Mouse (Mus musculus): ENCODE data around the gene Zfand4. TPM values are rescaled to one million over a fixed set of nuclear protein-coding genes. Genes with fewer than 3 reads are reported as not detected.
A peak's percentile ranks its signal among the peaks of the same experiment; 100 is the strongest.

Gene Zfand4
- polyA plus RNA-seq, 1 experiment: 0.05 TPM

GRCm38 (mm10) chr6:116262824-116263223 is 1.2 kb upstream of the Zfand4 start:
- no peak overlapping the region for H3K4me3 ChIP-seq (replicated peaks)
- peaks cover 15% of the 10 kb centered on the region for H3K36me3 ChIP-seq (ENCODE audit: control insufficient read depth)
- TF ChIP-seq TAL1 (IDR thresholded peaks at IDR 0.05; ENCODE audit: low read length) (no peak), GATA1 (IDR thresholded peaks at IDR 0.05; ENCODE audit: low read length) (no peak)
- no peaks in the 10 kb centered on the region for H3K9me3 ChIP-seq (ENCODE audit: control insufficient read depth, low read length)
- peaks cover 36% of the 10 kb centered on the region for H3K4me1 ChIP-seq (ENCODE audit: control insufficient read depth)
- no peaks in the 10 kb centered on the region for H3K27me3 ChIP-seq (ENCODE audit: control insufficient read depth)

- TF ChIP-seq TAL1 (IDR thresholded peaks at IDR 0.05; ENCODE audit: low read length) (no peak), GATA1 (IDR thresholded peaks at IDR 0.05; ENCODE audit: low read length) (no peak)
Observed at GRCm38 (mm10) chr6:116264836-116265235, 814 bp downstream of the Zfand4 start.

GRCm38 (mm10) chr6:116265603-116266002 is 1.6 kb downstream of the Zfand4 start:
- H3K4me3 ChIP-seq (replicated peaks): peak overlapping the region; percentile 46
- TF ChIP-seq TAL1 (IDR thresholded peaks at IDR 0.05; ENCODE audit: low read length) (no peak), GATA1 (IDR thresholded peaks at IDR 0.05; ENCODE audit: low read length) (no peak)

More at GRCm38 (mm10) chr6:116264836-116265235, 814 bp downstream of the Zfand4 start:
- no peaks in the 10 kb centered on the region for H3K9me3 ChIP-seq (ENCODE audit: control insufficient read depth, low read length)
- peak overlapping the region; percentile 84 for H3K4me3 ChIP-seq (replicated peaks)
- no peaks in the 10 kb centered on the region for H3K27me3 ChIP-seq (ENCODE audit: control insufficient read depth)
- peaks cover 6% of the 10 kb centered on the region for H3K36me3 ChIP-seq (ENCODE audit: control insufficient read depth)
- H3K4me1 ChIP-seq (ENCODE audit: control insufficient read depth): peaks cover 36% of the 10 kb centered on the region

GRCm38 (mm10) chr6:116266273-116267109 is 2.5 kb downstream of the Zfand4 start:
- Histone ChIP-seq H3K4me3 (replicated peaks) (peak overlapping the region; percentile 46), H3K27me3 (ENCODE audit: control insufficient read depth) (no peaks in the 10 kb centered on the region), H3K36me3 (ENCODE audit: control insufficient read depth) (no peaks in the 10 kb centered on the region; the same call in 1 of the 2 replicates), H3K4me1 (ENCODE audit: control insufficient read depth) (peaks cover 36% of the 10 kb centered on the region), H3K9me3 (ENCODE audit: control insufficient read depth, low read length) (no peaks in the 10 kb centered on the region)
- TF ChIP-seq TAL1 (IDR thresholded peaks at IDR 0.05; ENCODE audit: low read length) (no peak), GATA1 (IDR thresholded peaks at IDR 0.05; ENCODE audit: low read length) (no peak)

More at GRCm38 (mm10) chr6:116265603-116266002, 1.6 kb downstream of the Zfand4 start:
- no peaks in the 10 kb centered on the region for H3K9me3 ChIP-seq (ENCODE audit: control insufficient read depth, low read length)
- peaks cover 36% of the 10 kb centered on the region for H3K4me1 ChIP-seq (ENCODE audit: control insufficient read depth)
- H3K27me3 ChIP-seq (ENCODE audit: control insufficient read depth): no peaks in the 10 kb centered on the region
- H3K36me3 ChIP-seq (ENCODE audit: control insufficient read depth): peaks cover 3% of the 10 kb centered on the region

GRCm38 (mm10) chr6:116267110-116267423 is 3.0 kb downstream of the Zfand4 start:
- no peaks in the 10 kb centered on the region for H3K9me3 ChIP-seq (ENCODE audit: control insufficient read depth, low read length)
- H3K4me3 ChIP-seq (replicated peaks): no peak overlapping the region
- H3K36me3 ChIP-seq (ENCODE audit: control insufficient read depth): no peaks in the 10 kb centered on the region; the same call in 1 of the 2 replicates
- TF ChIP-seq GATA1 (IDR thresholded peaks at IDR 0.05; ENCODE audit: low read length): no peak
- TF ChIP-seq TAL1 (IDR thresholded peaks at IDR 0.05; ENCODE audit: low read length): no peak
- no peaks in the 10 kb centered on the region for H3K27me3 ChIP-seq (ENCODE audit: control insufficient read depth)
- H3K4me1 ChIP-seq (ENCODE audit: control insufficient read depth): peaks cover 36% of the 10 kb centered on the region

GRCm38 (mm10) chr6:116275695-116276094 is 11.7 kb downstream of the Zfand4 start:
- Histone ChIP-seq H3K27me3 (ENCODE audit: control insufficient read depth) (no peaks in the 10 kb centered on the region), H3K4me3 (replicated peaks) (no peak overlapping the region), H3K4me1 (ENCODE audit: control insufficient read depth) (peaks cover 20% of the 10 kb centered on the region), H3K9me3 (ENCODE audit: control insufficient read depth, low read length) (no peaks in the 10 kb centered on the region), H3K36me3 (ENCODE audit: control insufficient read depth) (peaks cover 28% of the 10 kb centered on the region)
- TF ChIP-seq TAL1 (IDR thresholded peaks at IDR 0.05; ENCODE audit: low read length) (no peak), GATA1 (IDR thresholded peaks at IDR 0.05; ENCODE audit: low read length) (no peak)

- peaks cover 30% of the 10 kb centered on the region for H3K4me1 ChIP-seq (ENCODE audit: control insufficient read depth)
- no peaks in the 10 kb centered on the region for H3K27me3 ChIP-seq (ENCODE audit: control insufficient read depth)
- no peaks in the 10 kb centered on the region for H3K9me3 ChIP-seq (ENCODE audit: control insufficient read depth, low read length)
- TF ChIP-seq TAL1 (IDR thresholded peaks at IDR 0.05; ENCODE audit: low read length) (no peak), GATA1 (IDR thresholded peaks at IDR 0.05; ENCODE audit: low read length) (no peak)
- no peak overlapping the region for H3K4me3 ChIP-seq (replicated peaks)
- H3K36me3 ChIP-seq (ENCODE audit: control insufficient read depth): peaks cover 38% of the 10 kb centered on the region
Observed at GRCm38 (mm10) chr6:116278679-116279317, 14.8 kb downstream of the Zfand4 start.

- Histone ChIP-seq H3K36me3 (ENCODE audit: control insufficient read depth) (peaks cover 33% of the 10 kb centered on the region), H3K4me1 (ENCODE audit: control insufficient read depth) (peaks cover 37% of the 10 kb centered on the region)
Observed at GRCm38 (mm10) chr6:116281014-116281413, 17.0 kb downstream of the Zfand4 start.

GRCm38 (mm10) chr6:116282546-116282945 is 18.5 kb downstream of the Zfand4 start:
- H3K27me3 ChIP-seq (ENCODE audit: control insufficient read depth): no peaks in the 10 kb centered on the region
- H3K4me3 ChIP-seq (replicated peaks): no peak overlapping the region
- peaks cover 50% of the 10 kb centered on the region for H3K4me1 ChIP-seq (ENCODE audit: control insufficient read depth)
- no peak for TF ChIP-seq TAL1 (IDR thresholded peaks at IDR 0.05; ENCODE audit: low read length)
- no peak for TF ChIP-seq GATA1 (IDR thresholded peaks at IDR 0.05; ENCODE audit: low read length)
- peaks cover 27% of the 10 kb centered on the region for H3K36me3 ChIP-seq (ENCODE audit: control insufficient read depth)
- no peaks in the 10 kb centered on the region for H3K9me3 ChIP-seq (ENCODE audit: control insufficient read depth, low read length)

More at GRCm38 (mm10) chr6:116281014-116281413, 17.0 kb downstream of the Zfand4 start:
- TF ChIP-seq GATA1 (IDR thresholded peaks at IDR 0.05; ENCODE audit: low read length) (no peak), TAL1 (IDR thresholded peaks at IDR 0.05; ENCODE audit: low read length) (no peak)
- no peaks in the 10 kb centered on the region for H3K27me3 ChIP-seq (ENCODE audit: control insufficient read depth)
- no peak overlapping the region for H3K4me3 ChIP-seq (replicated peaks)
- H3K9me3 ChIP-seq (ENCODE audit: control insufficient read depth, low read length): no peaks in the 10 kb centered on the region

Measured in erythroblast, embryonic 14.5 days (primary cell).